In genomic region chr2:27425751-27426405, GRCm38 (mm10) we compare ENCODE assay signal across 8 mouse cellular contexts. TPM values are rescaled to one million over a fixed set of nuclear protein-coding genes. Genes with fewer than 3 reads are reported as not detected.
DNase-seq lines count a peak whose midpoint lies in the region; ATAC-seq and TF ChIP-seq lines count a peak whose summit lies in the region.

No protein-coding gene starts in this region.

- no peak for TF ChIP-seq POLR2A in small intestine, adult 2 months (IDR thresholded peaks at IDR 0.05; ENCODE audit: low read depth, low read length)

- H3K27ac ChIP-seq in forebrain, embryonic 10.5 days, result peak overlapping the region; percentile 98
- H3K27ac ChIP-seq in hindbrain, postnatal 0 days, result peak overlapping the region; percentile 70
- H3K27ac ChIP-seq in liver, postnatal 0 days (ENCODE audit: low read depth), result peak overlapping the region; percentile 89
- H3K27ac ChIP-seq in small intestine, adult 2 months (ENCODE audit: insufficient read depth, low read depth, low read length), result peak overlapping the region; percentile 29

- peaks cover 56% of the 10 kb centered on the region for H3K79me2 ChIP-seq in C2C12 (ENCODE audit: control insufficient read depth, insufficient read depth)

- H3K9ac ChIP-seq in hindbrain, postnatal 0 days (replicated peaks; ENCODE audit: low read length), result peak overlapping the region; percentile 68
- peak overlapping the region; percentile 83 for H3K9ac ChIP-seq in liver, postnatal 0 days (replicated peaks)

- peaks cover 37% of the 10 kb centered on the region for H3K79me3 ChIP-seq in C2C12 (ENCODE audit: low read depth)

- no peaks in the 10 kb centered on the region for H3K27me3 ChIP-seq in C2C12 (ENCODE audit: control insufficient read depth, insufficient read depth, insufficient read length)
- H3K27me3 ChIP-seq in forebrain, embryonic 10.5 days (ENCODE audit: poor library complexity, severe bottlenecking), result peaks cover 4% of the 10 kb centered on the region; the same call in 1 of the 2 replicates
- H3K27me3 ChIP-seq in hindbrain, postnatal 0 days (ENCODE audit: insufficient read depth, low read length), result no peaks in the 10 kb centered on the region
- peaks cover 8% of the 10 kb centered on the region for H3K27me3 ChIP-seq in liver, postnatal 0 days (ENCODE audit: insufficient read depth, low read length)
- H3K27me3 ChIP-seq in small intestine, adult 2 months (ENCODE audit: control insufficient read depth, insufficient read depth, low read length), result no peaks in the 10 kb centered on the region

- ATAC-seq in hindbrain, postnatal 0 days, result peak; percentile 14
- ATAC-seq in liver, postnatal 0 days, result peak; percentile 7; the same call in 1 of the 2 replicates

- peak overlapping the region; percentile 75 for H3K4me3 ChIP-seq in C2C12 (ENCODE audit: insufficient read depth, poor library complexity, severe bottlenecking)
- H3K4me3 ChIP-seq in forebrain, embryonic 10.5 days, result peak overlapping the region; percentile 76
- peak overlapping the region; percentile 84 for H3K4me3 ChIP-seq in hindbrain, postnatal 0 days (ENCODE audit: low read length)
- peak overlapping the region; percentile 88 for H3K4me3 ChIP-seq in liver, postnatal 0 days (ENCODE audit: low read depth, low read length)
- H3K4me3 ChIP-seq in small intestine, adult 2 months (ENCODE audit: low read depth, low read length), result peak overlapping the region; percentile 76

- peak overlapping the region; percentile 83 for H3ac ChIP-seq in C2C12 (ENCODE audit: control insufficient read depth, insufficient read length, low read depth)

- TF ChIP-seq EP300 in liver, postnatal 0 days (IDR thresholded peaks at IDR 0.05; ENCODE audit: low read depth), result no peak

- peaks cover 68% of the 10 kb centered on the region for H3K4me1 ChIP-seq in forebrain, embryonic 10.5 days
- H3K4me1 ChIP-seq in hindbrain, postnatal 0 days (ENCODE audit: insufficient read depth, low read length), result peaks cover 33% of the 10 kb centered on the region
- H3K4me1 ChIP-seq in liver, postnatal 0 days (ENCODE audit: insufficient read depth), result peaks cover 32% of the 10 kb centered on the region
- H3K4me1 ChIP-seq in small intestine, adult 2 months (ENCODE audit: control insufficient read depth, insufficient read depth, insufficient read length, low read length), result peaks cover 24% of the 10 kb centered on the region

- peak; percentile 67 for DNase-seq in adrenal gland, postnatal 14 days
- no peak for DNase-seq in adrenal gland, postnatal 25 days
- peak; percentile 61 for DNase-seq in forebrain, embryonic 10.5 days (ENCODE audit: extremely low spot score, low spot score)
- no peak for DNase-seq in hindbrain, postnatal 0 days (ENCODE audit: low spot score)
- DNase-seq in liver, postnatal 0 days, result no peak
- no peak for DNase-seq in c-Kit-positive CD71-positive TER-119-positive erythroid progenitor cells, embryonic 14.5 days (ENCODE audit: low spot score)

- peak overlapping the region; percentile 97 for H3K4me2 ChIP-seq in hindbrain, postnatal 0 days (ENCODE audit: low read depth, low read length)
- H3K4me2 ChIP-seq in liver, postnatal 0 days (ENCODE audit: low read depth, low read length), result peak overlapping the region; percentile 98

- H3K9me3 ChIP-seq in forebrain, embryonic 10.5 days, result no peaks in the 10 kb centered on the region
- H3K9me3 ChIP-seq in hindbrain, postnatal 0 days (ENCODE audit: low read length), result no peaks in the 10 kb centered on the region
- no peaks in the 10 kb centered on the region for H3K9me3 ChIP-seq in liver, postnatal 0 days (ENCODE audit: low read length)

- TF ChIP-seq CTCF in C2C12 (IDR thresholded peaks at IDR 0.05; ENCODE audit: control insufficient read depth, insufficient read depth, insufficient read length), result no peak
- TF ChIP-seq CTCF in hindbrain, postnatal 0 days (IDR thresholded peaks at IDR 0.05; ENCODE audit: low read depth), result no peak
- no peak for TF ChIP-seq CTCF in liver, postnatal 0 days (IDR thresholded peaks at IDR 0.05; ENCODE audit: low read depth)
- no peak for TF ChIP-seq CTCF in small intestine, adult 2 months (IDR thresholded peaks at IDR 0.05; ENCODE audit: extremely low read depth, insufficient read length, insufficient replicate concordance, low read depth, low read length)

- no peaks in the 10 kb centered on the region for H3K36me3 ChIP-seq in C2C12 (ENCODE audit: control insufficient read depth, insufficient read depth)
- H3K36me3 ChIP-seq in forebrain, embryonic 10.5 days (replicated peaks), result peaks cover 26% of the 10 kb centered on the region
- no peaks in the 10 kb centered on the region for H3K36me3 ChIP-seq in hindbrain, postnatal 0 days (ENCODE audit: insufficient read depth, low read length)
- H3K36me3 ChIP-seq in liver, postnatal 0 days (replicated peaks; ENCODE audit: insufficient read depth, low read length), result no peaks in the 10 kb centered on the region
- H3K36me3 ChIP-seq in small intestine, adult 2 months (ENCODE audit: control insufficient read depth, insufficient read depth, low read length), result no peaks in the 10 kb centered on the region

- under 1% methylated on average over 60 of the region's 60 CpGs for WGBS in forebrain, embryonic 10.5 days
- WGBS in hindbrain, postnatal 0 days, result under 1% methylated on average over 59 of the region's 60 CpGs
- under 1% methylated on average over 58 of the region's 60 CpGs for WGBS in liver, postnatal 0 days (ENCODE audit: insufficient replicate concordance)
- under 1% methylated on average over 59 of the region's 60 CpGs for WGBS in small intestine, adult 2 months

TF ChIP-seq in C2C12, 6 proteins besides CTCF, POLR2A, EP300 and RAD21:
- TF ChIP-seq MYOD1 (IDR thresholded peaks at IDR 0.05; ENCODE audit: control insufficient read depth, insufficient read length, low read depth), result no peak
- no peak for TF ChIP-seq FOSL1 (IDR thresholded peaks at IDR 0.05; ENCODE audit: insufficient read depth, low read length, poor library complexity, severe bottlenecking)
- TF ChIP-seq CEBPB (IDR thresholded peaks at IDR 0.05; ENCODE audit: low read depth), result no peak
- no peak for TF ChIP-seq MAX (IDR thresholded peaks at IDR 0.05)
- TF ChIP-seq MYOG (IDR thresholded peaks at IDR 0.05; ENCODE audit: control insufficient read depth, extremely low read depth, insufficient read length), result no peak
- no peak for TF ChIP-seq USF1 (IDR thresholded peaks at IDR 0.05; ENCODE audit: low read depth)
TF ChIP-seq in C2C12: peak in this region for 0.

RNA-seq across cellular contexts. Expression of gene Vav2, which starts 1.0 kb away (rescaled TPM):
- total RNA-seq in adrenal gland, postnatal 14 days (2021), result 21.7 and 28.3 TPM in 2 replicates
- 25.0 and 26.8 TPM in 2 replicates for total RNA-seq in adrenal gland, postnatal 25 days (2021)
- polyA plus RNA-seq in C2C12 (2012; fragmentation: generic; extraction: Trizol), result 13.0 TPM
- polyA plus RNA-seq in forebrain, embryonic 10.5 days (2016; fragmentation: Nextera tagmentation; extraction: Ambion mirVana), result 11.5 and 11.8 TPM in 2 replicates
- total RNA-seq in hindbrain, postnatal 0 days (2014; rRNA removed), result 38.4 and 44.9 TPM in 2 replicates
- polyA plus RNA-seq in hindbrain, postnatal 0 days (2015; fragmentation: Nextera tagmentation; extraction: Ambion mirVana), result 8.2 TPM in 2 replicates
- polyA plus RNA-seq in liver, postnatal 0 days (2015; fragmentation: Nextera tagmentation; extraction: Ambion mirVana), result 5.4 and 6.3 TPM in 2 replicates
- polyA plus RNA-seq in small intestine, adult 2 months (2012; rRNA removed), result 21.8 and 59.5 TPM in 2 replicates

RNA-seq across cellular contexts. Expression of gene Brd3os, which starts 16.2 kb away (rescaled TPM):
- total RNA-seq in adrenal gland, postnatal 14 days (2021), result 5.0 and 7.9 TPM in 2 replicates
- 11.0 and 12.8 TPM in 2 replicates for total RNA-seq in adrenal gland, postnatal 25 days (2021)
- 5.5 TPM for polyA plus RNA-seq in C2C12 (2012; fragmentation: generic; extraction: Trizol)
- 10.2 and 11.0 TPM in 2 replicates for polyA plus RNA-seq in forebrain, embryonic 10.5 days (2016; fragmentation: Nextera tagmentation; extraction: Ambion mirVana)
- 29.9 and 30.9 TPM in 2 replicates for total RNA-seq in hindbrain, postnatal 0 days (2014; rRNA removed)
- 34.1 and 39.7 TPM in 2 replicates for polyA plus RNA-seq in hindbrain, postnatal 0 days (2015; fragmentation: Nextera tagmentation; extraction: Ambion mirVana)
- polyA plus RNA-seq in liver, postnatal 0 days (2015; fragmentation: Nextera tagmentation; extraction: Ambion mirVana), result 0.25 and 0.35 TPM in 2 replicates
- 0.81 and 1.4 TPM in 2 replicates for polyA plus RNA-seq in small intestine, adult 2 months (2012; rRNA removed)

Comparison
In these comparisons a context has a peak if more than half of its experiments do, and no peak if none do; other contexts are left out.
1. DNase-seq: peak in adrenal gland, postnatal 14 days (single experiment) and forebrain, embryonic 10.5 days (single experiment); none in adrenal gland, postnatal 25 days (single experiment), hindbrain, postnatal 0 days (single experiment), liver, postnatal 0 days (single experiment) and c-Kit-positive CD71-positive TER-119-positive erythroid progenitor cells, embryonic 14.5 days (single experiment).
2. H3K27ac ChIP-seq: peak in every context shown above with its lines; median percentile 98 in forebrain, embryonic 10.5 days; 89 in liver, postnatal 0 days; 70 in hindbrain, postnatal 0 days; 29 in small intestine, adult 2 months.
3. Peak in every context shown above with its lines, with median percentiles within 50 percentile points of each other: H3K4me3 ChIP-seq.